In genomic region chr16:17024469-17025148, GRCm38 (mm10) we compare ENCODE assay signal across 9 mouse cellular contexts. TPM values are rescaled to one million over a fixed set of nuclear protein-coding genes. Genes with fewer than 3 reads are reported as not detected.
DNase-seq lines count a peak whose midpoint lies in the region; ATAC-seq and TF ChIP-seq lines count a peak whose summit lies in the region.
"Had no signal": no experiment of that assay in that cellular context is flagged by ENCODE, and none has a peak within 500 bp of the region (broad histone marks: within the 10 kb centered on the region; RNA-seq: fewer than 3 reads in every experiment).

No protein-coding gene starts in this region.

- no peak for TF ChIP-seq CTCF in cerebellum, adult 2 months (IDR thresholded peaks at IDR 0.05; ENCODE audit: borderline replicate concordance, insufficient read depth, low read depth, low read length)

- no peak overlapping the region for H3K4me2 ChIP-seq in heart, embryonic 12.5 days

- H3K9ac ChIP-seq in heart, embryonic 12.5 days: no peak overlapping the region

- no peaks in the 10 kb centered on the region for H3K27me3 ChIP-seq in heart, embryonic 12.5 days (replicated peaks)
- H3K27me3 ChIP-seq in cerebellum, adult 2 months (ENCODE audit: control insufficient read depth, insufficient read depth, low read length): no peaks in the 10 kb centered on the region
- H3K27me3 ChIP-seq: megakaryocyte, embryonic 14.5 days had no signal

- WGBS in heart, embryonic 12.5 days: 86% methylated on average over 3 of the region's 3 CpGs
- 35% methylated on average over 3 of the region's 3 CpGs for WGBS in cerebellum, adult 2 months

- no peak for TF ChIP-seq POLR2A in cerebellum, adult 2 months (IDR thresholded peaks at IDR 0.05; ENCODE audit: borderline replicate concordance, insufficient read depth, low read length)

- H3K4me3 ChIP-seq in heart, embryonic 12.5 days: no peak overlapping the region
- H3K4me3 ChIP-seq in cerebellum, adult 2 months (replicated peaks; ENCODE audit: insufficient read depth, low read depth, low read length): no peak overlapping the region
- H3K4me3 ChIP-seq: megakaryocyte, embryonic 14.5 days had no signal

- H3K9me3 ChIP-seq in heart, embryonic 12.5 days (replicated peaks): no peaks in the 10 kb centered on the region
- H3K9me3 ChIP-seq: megakaryocyte, embryonic 14.5 days had no signal

- peak; percentile 66 to 74 for DNase-seq in heart, adult 18-20 months
- peak; percentile 47 to 66 for DNase-seq in cerebellum, adult 2 months
- DNase-seq in induced T-regulatory cell, adult 2 months (ENCODE audit: low read depth): peak; percentile 64
- no peak for DNase-seq in B cell, adult 2 months
- DNase-seq in kidney, postnatal 36 days: no peak
- DNase-seq in spleen, adult 18-20 months: no peak

- no peak overlapping the region for H3K27ac ChIP-seq in heart, embryonic 12.5 days (ENCODE audit: poor library complexity, severe bottlenecking)
- H3K27ac ChIP-seq in cerebellum, adult 2 months (ENCODE audit: insufficient read depth, low read length): no peak overlapping the region

- ATAC-seq in heart, embryonic 12.5 days (ENCODE audit: insufficient number of reproducible peaks, low FRiP score): no peak
- ATAC-seq in CD4-positive, CD25-positive, alpha-beta regulatory T cell, adult 4 months: peak; percentile 67

- H3K36me3 ChIP-seq in heart, embryonic 12.5 days: peaks cover 75% of the 10 kb centered on the region

- H3K4me1 ChIP-seq in heart, embryonic 12.5 days (replicated peaks): 0 out of 2 replicates have a peak, but pooled peaks cover 2% of the 10 kb centered on the region
- peaks cover 3% of the 10 kb centered on the region; the same call in 1 of the 2 replicates for H3K4me1 ChIP-seq in cerebellum, adult 2 months (ENCODE audit: control insufficient read depth, insufficient read depth, low read length)

RNA-seq across cellular contexts. Expression of gene Mapk1, which starts 41.4 kb away (rescaled TPM):
- 100 to 1,000 TPM in 1 of 2 experiments, 10 to 100 TPM in 1; 94.8 to 112 TPM for total RNA-seq in heart, adult 18-20 months (2021)
- polyA plus RNA-seq in heart, embryonic 12.5 days (2016; fragmentation: Nextera tagmentation; extraction: Ambion mirVana): 133 TPM in 2 replicates
- polyA plus RNA-seq in CD4-positive, CD25-positive, alpha-beta regulatory T cell, adult 4 months (2017; shearing (Covaris generic)): 10 to 100 TPM; 19.1 to 32.1 TPM
- polyA plus RNA-seq in cerebellum, adult 2 months (2012; rRNA removed): 154 and 162 TPM in 2 replicates

RNA-seq across cellular contexts. Expression of gene Ypel1, which starts 44.9 kb away (rescaled TPM):
- 1 to 10 TPM; 1.0 to 1.6 TPM for total RNA-seq in heart, adult 18-20 months (2021)
- polyA plus RNA-seq in heart, embryonic 12.5 days (2016; fragmentation: Nextera tagmentation; extraction: Ambion mirVana): 14.4 and 15.4 TPM in 2 replicates
- polyA plus RNA-seq in CD4-positive, CD25-positive, alpha-beta regulatory T cell, adult 4 months (2017; shearing (Covaris generic)): 1 to 10 TPM; 7.5 to 10.0 TPM
- 2.2 and 2.3 TPM in 2 replicates for polyA plus RNA-seq in cerebellum, adult 2 months (2012; rRNA removed)

Comparison
In these comparisons a context has a peak if more than half of its experiments do, and no peak if none do; other contexts are left out.
1. DNase-seq: peak in heart, adult 18-20 months (2 of 2), cerebellum, adult 2 months (2 of 2) and induced T-regulatory cell, adult 2 months (single experiment); none in B cell, adult 2 months (0 of 2), kidney, postnatal 36 days (0 of 2) and spleen, adult 18-20 months (0 of 2).